Mouse (Mus musculus) neural tube, embryonic 14.5 days (tissue): ENCODE results near the gene Prr29. TPM values are rescaled to one million over a fixed set of nuclear protein-coding genes. Genes with fewer than 3 reads are reported as not detected.

ENCODE experiments used
- ATAC-seq: fragments of 200-750 bp; cut with Nextera tagmentation; 2 replicates; pipeline ENCODE4 v1.8.0; 2017; ENCODE audit warnings: low read depth, mild to moderate bottlenecking, moderate TSS enrichment, moderate library complexity
- H3K27ac ChIP-seq: fragments of 300-500 bp; sonication (generic); 2 replicates; pipeline ENCODE4 v1.5.1; 2014; ENCODE audit warnings: low read depth, mild to moderate bottlenecking, control low read depth, low read length, moderate library complexity, mixed read lengths
- H3K27me3 ChIP-seq: fragments of 300-500 bp; sonication (generic); 2 replicates; pipeline ENCODE4 v1.6.1; 2014; ENCODE audit warnings: low read length; ENCODE audit not compliant: control insufficient read depth, insufficient read depth
- H3K36me3 ChIP-seq: fragments of 300-500 bp; sonication (generic); 2 replicates; pipeline ENCODE4 v1.6.1; 2014; ENCODE audit warnings: low read length, mixed read lengths; ENCODE audit not compliant: control insufficient read depth, insufficient read depth
- H3K4me1 ChIP-seq: fragments of 300-500 bp; sonication (generic); 2 replicates; pipeline ENCODE4 v1.6.1; 2014; ENCODE audit warnings: low read length; ENCODE audit not compliant: control insufficient read depth, insufficient read depth
- H3K4me2 ChIP-seq: fragments of 300-500 bp; sonication (generic); 2 replicates; pipeline ENCODE4 v1.6.1; 2014; ENCODE audit warnings: mild to moderate bottlenecking, low read depth, low read length, control low read depth
- H3K4me3 ChIP-seq: fragments of 300-500 bp; sonication (generic); 2 replicates; pipeline ENCODE4 v1.5.1; 2014; ENCODE audit warnings: low read depth, low read length, control low read depth, mixed read lengths
- H3K9ac ChIP-seq: fragments of 300-500 bp; sonication (generic); replicated peaks from 2 replicates; pipeline ENCODE4 v1.6.1; 2014; ENCODE audit warnings: low read depth, mild to moderate bottlenecking, control low read depth, low read length, mixed read lengths
- H3K9me3 ChIP-seq: fragments of 300-500 bp; sonication (generic); 2 replicates; pipeline ENCODE4 v1.6.1; 2016; ENCODE audit warnings: low read length; ENCODE audit not compliant: control insufficient read depth
- WGBS: fragments of 180-500 bp; shearing (Covaris S2); extraction: QIAGEN DNeasy Blood & Tissue Kit; methylation state at CpG from one replicate; pipeline ENCODE4 v1.1.7; 2014; 5-methylcytosine and 5-hydroxymethylcytosine counted together
- polyA plus RNA-seq: library from polyadenylated mRNA; unstranded; fragments of >200 nt; fragmentation: Nextera tagmentation; extraction: Ambion mirVana; gene quantifications from 2 replicates; pipeline ENCODE4 v1.2.1, GENCODE M21; 2014

Prr29 gene
- polyA plus RNA-seq, 1 experiment from 2014 or later, result not detected

DNA sequence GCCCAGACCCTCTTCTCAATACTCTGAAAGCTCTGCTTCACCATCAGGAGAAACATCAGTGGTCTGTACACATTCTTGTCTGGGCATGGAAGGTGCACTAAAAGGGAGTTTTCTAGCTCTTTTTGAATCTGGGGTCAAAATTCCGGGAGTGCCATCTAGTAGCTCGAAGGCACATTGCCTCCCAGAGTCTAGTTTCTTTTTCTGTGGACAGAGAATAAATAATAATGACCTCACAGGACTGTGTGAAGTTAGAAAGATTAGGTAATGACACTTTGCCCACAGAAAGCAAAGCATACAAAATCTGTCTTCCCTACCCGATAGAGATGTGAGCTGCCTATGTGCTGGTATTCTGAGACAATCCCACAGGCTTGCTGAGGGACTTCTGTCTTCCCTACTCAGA is 45.2 kb downstream of the Prr29 start:
- WGBS, result 89% methylated on average over 3 of the region's 3 CpGs
- Histone ChIP-seq H3K4me3 (no peak overlapping the region), H3K36me3 (peaks cover 20% of the 10 kb centered on the region)

DNA sequence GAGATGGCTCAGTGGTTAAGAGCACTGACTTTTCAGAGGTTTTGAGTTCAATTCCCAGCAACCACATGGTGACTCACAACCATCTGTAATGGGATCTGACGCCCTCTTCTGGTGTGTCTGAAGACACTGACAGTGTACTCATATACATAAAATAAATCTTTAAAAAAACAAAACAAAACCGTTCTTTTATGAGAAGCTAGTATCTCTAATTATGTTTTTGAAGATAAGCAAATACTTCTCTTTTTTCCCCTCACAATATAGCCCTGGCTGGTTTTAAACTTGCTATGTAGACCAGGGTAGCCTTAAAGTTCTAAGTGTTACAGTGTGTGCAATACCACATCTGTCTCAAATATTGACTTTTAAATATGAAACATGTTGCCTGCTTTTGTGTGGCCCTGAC is 45.9 kb downstream of the Prr29 start:
- Histone ChIP-seq H3K9me3 (no peaks in the 10 kb centered on the region), H3K36me3 (peaks cover 15% of the 10 kb centered on the region), H3K27ac (no peak overlapping the region), H3K27me3 (no peaks in the 10 kb centered on the region), H3K4me1 (no peaks in the 10 kb centered on the region), H3K9ac (no peak overlapping the region), H3K4me2 (no peak overlapping the region), H3K4me3 (no peak overlapping the region)
- no peak for ATAC-seq
- whole genome bisulfite sequencing, result 82% methylated on average over 2 of the region's 2 CpGs

More for the DNA sequence above, 45.2 kb downstream of the Prr29 start:
- H3K27ac ChIP-seq, result no peak overlapping the region
- ATAC-seq, result no peak
- H3K9ac ChIP-seq, result no peak overlapping the region
- no peaks in the 10 kb centered on the region for H3K9me3 ChIP-seq
- H3K27me3 ChIP-seq, result no peaks in the 10 kb centered on the region
- H3K4me1 ChIP-seq, result no peaks in the 10 kb centered on the region
- H3K4me2 ChIP-seq, result no peak overlapping the region

DNA sequence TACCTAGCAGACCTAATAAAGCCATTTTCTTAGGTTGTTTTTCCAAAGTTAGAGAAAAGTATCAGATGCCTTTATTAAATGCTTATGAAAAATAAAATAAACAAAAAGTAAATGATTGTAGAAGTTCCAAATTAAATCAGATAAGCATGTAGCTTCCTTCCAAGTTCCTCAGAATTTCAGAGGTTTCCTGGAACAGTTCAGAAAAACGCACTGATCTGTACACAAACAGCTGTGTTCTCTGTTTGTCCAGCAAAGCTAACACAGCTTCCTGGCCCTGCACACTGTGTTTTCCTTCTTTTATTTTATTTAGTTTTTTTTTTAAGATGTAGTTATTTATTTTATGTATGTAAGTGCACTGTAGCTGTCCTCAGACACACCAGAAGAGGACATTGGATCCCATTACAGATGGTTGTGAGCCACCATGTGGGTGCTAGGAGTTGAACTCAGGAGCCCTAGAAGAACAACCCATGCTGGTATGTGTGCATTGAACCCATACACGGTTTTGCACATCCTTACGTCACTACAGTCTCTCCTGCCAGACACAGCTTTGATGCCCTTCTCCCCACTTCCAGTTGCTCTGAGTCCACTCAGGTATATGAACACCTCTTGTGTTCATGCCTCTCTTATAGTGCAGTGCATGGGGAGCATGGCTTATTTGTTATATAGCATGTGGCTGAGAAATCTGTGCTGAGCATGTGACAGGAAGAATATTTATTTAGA is 47.5 kb downstream of the Prr29 start:
- Histone ChIP-seq H3K4me3 (no peak overlapping the region), H3K9me3 (no peaks in the 10 kb centered on the region), H3K27ac (no peak overlapping the region), H3K4me1 (no peaks in the 10 kb centered on the region), H3K4me2 (no peak overlapping the region), H3K27me3 (no peaks in the 10 kb centered on the region), H3K36me3 (peaks cover 7% of the 10 kb centered on the region; the same call in 1 of the 2 replicates), H3K9ac (no peak overlapping the region)
- WGBS, result 89% methylated on average over 3 of the region's 3 CpGs
- no peak for ATAC-seq

DNA sequence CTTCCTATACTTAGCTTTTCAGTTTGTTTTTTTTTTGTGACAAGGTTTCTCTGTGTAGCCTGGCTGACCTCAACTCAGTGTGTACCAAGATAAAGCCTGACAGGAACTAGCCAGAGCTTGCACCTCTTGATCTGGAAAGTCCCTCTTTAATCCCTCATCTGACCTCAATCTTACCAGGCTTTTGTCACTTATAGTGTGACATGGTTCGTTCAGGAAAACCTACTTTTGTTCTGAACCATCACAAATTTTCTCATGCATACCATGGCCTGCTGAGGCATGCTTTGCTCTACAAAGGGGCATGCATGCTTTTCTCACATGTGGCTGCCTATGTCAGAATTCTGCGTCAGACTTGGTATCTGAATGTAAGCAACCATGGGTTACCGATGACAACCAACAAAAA is 51.1 kb downstream of the Prr29 start:
- no peak overlapping the region for H3K4me2 ChIP-seq
- H3K9me3 ChIP-seq, result no peaks in the 10 kb centered on the region
- peaks cover 6% of the 10 kb centered on the region; the same call in 1 of the 2 replicates for H3K36me3 ChIP-seq
- no peaks in the 10 kb centered on the region for H3K27me3 ChIP-seq
- H3K4me3 ChIP-seq, result no peak overlapping the region
- no peaks in the 10 kb centered on the region for H3K4me1 ChIP-seq
- no peak overlapping the region for H3K27ac ChIP-seq
- no peak for ATAC-seq
- 77% methylated on average over 3 of the region's 3 CpGs for WGBS
- no peak overlapping the region for H3K9ac ChIP-seq

DNA sequence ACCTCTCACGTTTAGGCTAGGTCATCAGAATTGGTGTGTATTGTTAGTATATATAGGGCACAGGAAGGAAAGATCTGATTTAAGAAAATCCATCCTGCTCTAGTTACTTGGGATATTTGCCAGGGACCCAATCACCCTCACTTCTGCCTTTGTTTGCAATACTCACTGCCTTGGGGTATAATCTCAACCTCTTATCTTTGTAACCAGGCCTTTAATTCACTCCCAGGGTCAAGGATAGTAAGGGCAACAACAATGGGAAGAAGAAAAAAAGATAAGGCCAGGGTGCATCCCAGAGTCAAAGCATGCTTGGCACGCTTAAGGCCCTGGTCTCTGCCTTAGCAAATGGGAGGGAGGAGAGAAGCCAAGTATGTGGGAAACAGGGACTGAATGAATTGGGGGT is 52.6 kb downstream of the Prr29 start:
- no peak overlapping the region for H3K9ac ChIP-seq
- H3K4me2 ChIP-seq, result no peak overlapping the region
- WGBS, result 85% methylated on average over 2 of the region's 2 CpGs
- H3K4me1 ChIP-seq, result no peaks in the 10 kb centered on the region
- no peak for ATAC-seq
- no peaks in the 10 kb centered on the region for H3K27me3 ChIP-seq
- no peak overlapping the region for H3K27ac ChIP-seq
- no peak overlapping the region for H3K4me3 ChIP-seq
- H3K9me3 ChIP-seq, result no peaks in the 10 kb centered on the region
- 0 out of 2 replicates have a peak, but pooled peaks cover 3% of the 10 kb centered on the region for H3K36me3 ChIP-seq

DNA sequence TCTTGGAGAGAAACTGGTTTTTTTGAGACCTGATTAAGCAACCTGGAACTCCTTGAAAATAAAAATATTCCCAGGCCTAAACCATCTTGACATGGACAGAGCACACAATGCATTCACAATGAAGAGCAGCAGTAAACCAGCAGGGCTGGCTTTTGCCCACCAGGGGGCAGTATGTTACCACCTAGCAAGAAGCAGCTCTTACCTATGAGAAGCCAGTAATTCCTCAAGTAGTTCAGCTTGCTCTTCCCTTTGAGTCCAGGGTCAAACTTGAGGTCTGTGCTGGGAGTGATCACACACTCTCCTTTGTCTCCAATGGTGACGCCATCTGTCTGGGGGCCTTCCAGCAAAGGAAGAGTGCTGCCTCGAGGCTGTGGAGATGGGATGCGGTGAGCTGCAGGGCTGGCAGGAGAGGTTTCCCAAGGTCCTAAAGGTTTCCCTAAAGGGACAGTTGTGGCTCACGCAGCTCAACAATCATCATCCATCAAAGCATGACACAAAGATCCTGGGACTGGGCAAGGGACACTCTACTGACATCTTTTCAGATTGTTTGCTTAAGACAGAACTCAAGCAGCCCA is 53.4 kb downstream of the Prr29 start:
- no peak overlapping the region for H3K4me3 ChIP-seq
- 0 out of 2 replicates have a peak, but pooled peaks cover 3% of the 10 kb centered on the region for H3K36me3 ChIP-seq
- ATAC-seq, result peak; percentile 70; the same call in 1 of the 2 replicates
- H3K27me3 ChIP-seq, result no peaks in the 10 kb centered on the region
- H3K27ac ChIP-seq, result no peak overlapping the region
- no peak overlapping the region for H3K4me2 ChIP-seq
- H3K4me1 ChIP-seq, result no peaks in the 10 kb centered on the region
- H3K9me3 ChIP-seq, result no peaks in the 10 kb centered on the region
- H3K9ac ChIP-seq, result no peak overlapping the region
- 46% methylated on average over 4 of the region's 4 CpGs for WGBS

DNA sequence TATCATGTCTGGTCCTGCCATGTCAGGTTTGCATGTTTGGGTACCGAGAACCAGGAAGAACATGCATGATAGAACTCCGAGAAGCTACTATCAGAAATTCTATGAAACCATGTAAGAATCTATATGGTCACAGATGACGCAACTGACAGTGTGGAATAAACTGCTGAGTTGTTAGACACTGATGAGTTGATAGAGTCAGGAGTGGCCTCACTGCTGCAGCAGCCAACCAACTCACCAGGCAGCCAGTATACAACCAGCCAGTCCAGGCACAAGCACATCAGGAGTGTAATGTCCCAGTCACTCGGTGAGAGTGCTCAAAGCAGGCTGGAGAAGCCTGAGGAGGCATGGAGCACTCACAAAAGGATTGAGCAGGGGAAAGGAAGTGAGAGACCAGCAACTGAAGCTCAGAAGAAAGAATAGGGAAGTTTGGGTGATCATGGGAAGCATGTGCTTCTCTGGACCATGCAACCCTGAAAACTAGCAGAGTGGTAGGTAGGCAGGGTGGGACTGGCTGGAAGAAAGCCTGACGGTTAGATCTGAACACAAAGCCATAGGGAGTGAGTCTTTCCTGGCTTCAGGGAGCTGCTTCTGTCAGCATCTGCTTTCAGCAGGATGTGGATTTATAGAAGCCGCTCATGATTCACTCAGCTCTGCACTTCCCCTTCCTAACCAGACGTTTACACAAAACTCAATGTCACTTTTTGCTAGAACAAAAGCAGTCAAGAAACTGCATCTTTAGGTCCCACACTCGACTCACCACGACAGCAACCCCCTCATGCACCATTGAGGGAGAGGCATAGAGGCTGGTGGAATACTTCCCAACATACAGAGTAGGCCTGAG is 54.2 kb downstream of the Prr29 start:
- Histone ChIP-seq H3K9ac (no peak overlapping the region), H3K36me3 (no peaks in the 10 kb centered on the region), H3K9me3 (no peaks in the 10 kb centered on the region), H3K4me2 (no peak overlapping the region), H3K4me1 (no peaks in the 10 kb centered on the region), H3K27me3 (no peaks in the 10 kb centered on the region), H3K4me3 (no peak overlapping the region), H3K27ac (no peak overlapping the region)
- no peak for ATAC-seq
- WGBS, result 79% methylated on average over 9 of the region's 9 CpGs

DNA sequence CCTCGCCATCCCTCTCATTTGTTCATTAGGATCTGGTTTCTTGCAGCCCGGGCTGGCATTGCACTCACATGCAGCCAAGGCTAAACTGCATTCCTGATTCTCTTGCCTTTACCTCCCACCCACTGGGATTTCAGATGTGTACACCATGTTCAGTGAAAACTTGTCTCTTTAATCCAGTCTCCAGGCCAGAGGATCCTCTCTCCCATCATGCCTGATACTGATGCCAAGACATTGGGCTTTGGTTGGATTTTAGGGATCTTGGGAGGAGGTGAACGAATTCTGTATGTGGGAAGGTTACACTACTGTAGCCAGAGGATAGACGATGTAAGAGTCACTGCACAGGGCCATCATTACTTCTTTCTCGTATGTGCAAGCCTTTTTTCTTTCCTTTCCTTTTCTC is 59.9 kb downstream of the Prr29 start:
- H3K4me2 ChIP-seq, result no peak overlapping the region
- ATAC-seq, result no peak
- no peak overlapping the region for H3K9ac ChIP-seq
- no peak overlapping the region for H3K27ac ChIP-seq
- 92% methylated on average over 5 of the region's 5 CpGs for WGBS
- H3K4me3 ChIP-seq, result no peak overlapping the region
- no peaks in the 10 kb centered on the region for H3K4me1 ChIP-seq
- H3K9me3 ChIP-seq, result no peaks in the 10 kb centered on the region
- peaks cover 3% of the 10 kb centered on the region; the same call in 1 of the 2 replicates for H3K36me3 ChIP-seq
- H3K27me3 ChIP-seq, result no peaks in the 10 kb centered on the region

DNA sequence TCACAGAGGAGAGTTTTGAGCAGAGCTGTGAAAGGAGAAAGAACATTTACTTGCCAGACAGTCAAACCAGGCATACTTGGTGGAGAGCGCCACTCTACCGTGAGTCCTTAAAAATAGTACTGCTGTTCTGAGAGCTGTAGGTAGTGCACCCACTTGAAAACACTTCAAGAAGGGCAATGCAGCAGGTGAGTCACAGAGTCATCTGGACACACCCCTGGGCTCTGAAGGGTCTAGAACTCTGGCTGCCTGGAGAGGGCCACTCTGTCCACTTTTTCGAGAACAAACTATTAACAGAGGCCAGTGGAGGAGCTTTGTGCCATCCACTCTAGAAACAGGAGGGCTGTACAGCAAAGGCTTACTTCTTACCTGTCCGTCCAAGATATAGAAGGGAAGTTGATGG is 61.2 kb downstream of the Prr29 start:
- WGBS, result 95% methylated on average over 4 of the region's 4 CpGs
- no peak overlapping the region for H3K4me3 ChIP-seq
- H3K27me3 ChIP-seq, result no peaks in the 10 kb centered on the region
- ATAC-seq, result no peak
- H3K36me3 ChIP-seq, result peaks cover 3% of the 10 kb centered on the region; the same call in 1 of the 2 replicates
- H3K27ac ChIP-seq, result no peak overlapping the region
- H3K4me1 ChIP-seq, result no peaks in the 10 kb centered on the region
- H3K4me2 ChIP-seq, result no peak overlapping the region
- H3K9ac ChIP-seq, result no peak overlapping the region
- no peaks in the 10 kb centered on the region for H3K9me3 ChIP-seq
